Mouse (Mus musculus): ENCODE data around the gene Ndufaf2.

The Ndufaf2 gene

DNA sequence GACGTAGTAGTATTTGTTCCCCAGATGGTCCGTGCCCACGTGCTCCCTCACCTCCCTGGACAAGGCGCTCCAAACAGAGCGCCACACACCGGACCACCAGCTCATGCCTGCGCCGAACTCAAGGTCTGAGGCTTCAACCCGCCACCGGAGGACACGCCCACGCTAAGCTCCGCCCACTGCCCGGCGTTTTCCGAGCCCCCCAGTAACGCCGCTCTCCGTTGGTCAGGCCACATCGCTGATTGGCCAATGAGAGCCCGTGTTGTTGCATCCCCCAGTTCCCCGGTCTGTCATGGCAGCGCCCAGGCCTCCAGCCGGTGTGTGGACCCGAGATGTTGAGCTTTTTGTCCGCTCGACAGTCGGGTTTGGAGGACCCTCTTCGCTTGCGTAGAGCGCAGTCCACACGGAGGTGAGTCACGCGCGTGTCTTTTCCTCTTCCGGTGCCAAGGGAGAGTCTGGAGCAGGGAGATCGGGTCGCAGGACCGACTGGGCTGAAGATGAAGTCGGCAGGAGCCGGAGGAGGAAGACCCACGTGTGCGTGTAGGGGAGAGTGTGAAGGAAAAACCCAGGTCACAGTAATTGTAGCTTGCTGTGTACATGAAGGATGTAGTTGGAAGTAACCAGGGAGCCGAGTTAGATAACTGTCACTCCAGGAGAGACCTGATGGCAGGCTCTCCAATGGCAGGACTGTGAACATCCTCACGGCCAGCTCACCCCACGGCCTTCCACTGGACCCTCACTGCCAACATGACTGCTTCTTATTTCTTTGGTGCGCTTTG lies at the start of gene Ndufaf2, which contains the start of gene Ercc8:
Ndufaf2 (minus strand) TSS at position 159 of the 776 bp plus-strand sequence.
Ercc8 (plus strand) TSS at position 267 of the 776 bp plus-strand sequence.
- Histone ChIP-seq H3K4me3 (replicated peaks; ENCODE audit: low read length) (peak within 1 kb of the TSS; percentile 97), H3K27me3 (ENCODE audit: insufficient read depth, low read length) (no peaks in the 10 kb centered on the region), H3K9me3 (ENCODE audit: low read length) (no peaks in the 10 kb centered on the region), H3K4me1 (replicated peaks; ENCODE audit: low read depth, low read length) (peaks cover 28% of the 10 kb centered on the region), H3K36me3 (ENCODE audit: insufficient read depth, low read length) (peaks cover 16% of the 10 kb centered on the region)
- TF ChIP-seq POU5F1 (IDR thresholded peaks at IDR 0.05; ENCODE audit: borderline replicate concordance, low read length) (no peak), CTCF (conservative IDR thresholded peaks at IDR 0.05; ENCODE audit: low read length) (no peak), NANOG (IDR thresholded peaks at IDR 0.05; ENCODE audit: borderline replicate concordance, low read length) (no peak)

DNA sequence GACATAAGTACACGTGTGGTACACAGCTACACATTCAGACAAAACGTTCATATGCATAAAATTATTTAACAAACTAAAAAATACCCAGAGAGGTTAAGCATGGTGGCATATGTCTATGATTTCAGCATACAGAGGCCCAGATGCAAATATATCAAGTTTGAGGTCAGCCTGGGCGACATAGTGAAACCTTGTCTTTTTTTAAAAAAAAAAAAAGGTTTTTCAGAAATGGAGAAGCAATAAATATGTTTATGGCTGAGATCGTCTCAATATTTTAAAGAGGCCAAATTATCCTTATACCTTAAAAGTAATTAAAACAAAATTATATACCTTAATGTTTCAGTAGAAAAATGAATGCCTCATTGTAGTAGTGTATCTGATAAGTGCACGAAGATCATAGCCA lies 49.7 kb upstream of the Ndufaf2 start:
- Histone ChIP-seq H3K9me3 (ENCODE audit: low read length) (no peaks in the 10 kb centered on the region), H3K27me3 (ENCODE audit: insufficient read depth, low read length) (no peaks in the 10 kb centered on the region), H3K4me1 (replicated peaks; ENCODE audit: low read depth, low read length) (peaks cover 13% of the 10 kb centered on the region), H3K36me3 (ENCODE audit: insufficient read depth, low read length) (no peaks in the 10 kb centered on the region), H3K4me3 (replicated peaks; ENCODE audit: low read length) (no peak overlapping the region)
- TF ChIP-seq POU5F1 (IDR thresholded peaks at IDR 0.05; ENCODE audit: borderline replicate concordance, low read length) (no peak), CTCF (conservative IDR thresholded peaks at IDR 0.05; ENCODE audit: low read length) (no peak), NANOG (IDR thresholded peaks at IDR 0.05; ENCODE audit: borderline replicate concordance, low read length) (no peak)

DNA sequence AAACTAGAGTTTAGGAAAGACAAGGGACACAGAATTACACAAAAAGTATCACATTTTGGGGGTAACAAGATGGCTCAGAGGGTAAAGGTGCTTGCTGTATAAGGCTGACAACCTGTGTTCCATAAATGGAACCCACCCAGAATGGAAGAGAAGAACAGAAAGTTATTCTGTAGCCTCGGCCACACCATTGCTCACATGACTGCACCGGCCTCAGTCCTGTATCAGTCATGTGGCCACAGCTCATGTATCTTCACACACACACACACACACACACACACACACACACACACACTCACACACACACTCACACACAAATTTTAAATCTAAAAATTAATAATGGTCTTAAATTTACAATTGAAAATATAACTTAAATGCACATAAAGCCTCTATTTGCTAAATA lies 49.0 kb upstream of the Ndufaf2 start:
- Histone ChIP-seq H3K9me3 (ENCODE audit: low read length) (no peaks in the 10 kb centered on the region), H3K36me3 (ENCODE audit: insufficient read depth, low read length) (no peaks in the 10 kb centered on the region), H3K4me1 (replicated peaks; ENCODE audit: low read depth, low read length) (peaks cover 7% of the 10 kb centered on the region), H3K4me3 (replicated peaks; ENCODE audit: low read length) (no peak overlapping the region), H3K27me3 (ENCODE audit: insufficient read depth, low read length) (no peaks in the 10 kb centered on the region)
- TF ChIP-seq NANOG (IDR thresholded peaks at IDR 0.05; ENCODE audit: borderline replicate concordance, low read length): no peak
- no peak for TF ChIP-seq CTCF (conservative IDR thresholded peaks at IDR 0.05; ENCODE audit: low read length)
- TF ChIP-seq POU5F1 (IDR thresholded peaks at IDR 0.05; ENCODE audit: borderline replicate concordance, low read length): no peak

DNA sequence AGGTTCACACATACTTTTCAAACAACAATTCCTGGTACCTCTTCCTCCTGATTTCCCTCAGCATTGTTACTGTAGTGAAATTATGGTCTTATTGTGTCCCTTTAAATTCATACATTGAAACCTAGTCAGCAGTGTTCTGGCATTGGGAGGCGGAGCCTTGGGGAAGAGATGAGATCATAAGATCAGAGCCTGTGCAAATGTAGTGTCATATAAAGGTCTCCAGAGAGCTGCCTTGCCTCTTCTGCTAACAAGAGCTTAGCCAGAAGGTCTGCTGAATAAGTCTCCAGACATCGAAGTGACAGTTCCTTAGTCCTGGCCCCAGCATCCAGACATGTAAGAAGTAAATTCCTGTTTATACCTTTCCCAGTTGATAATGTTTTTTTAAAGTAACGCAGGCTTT lies 46.4 kb upstream of the Ndufaf2 start:
- Histone ChIP-seq H3K27me3 (ENCODE audit: insufficient read depth, low read length) (no peaks in the 10 kb centered on the region), H3K36me3 (ENCODE audit: insufficient read depth, low read length) (no peaks in the 10 kb centered on the region), H3K4me1 (replicated peaks; ENCODE audit: low read depth, low read length) (no peaks in the 10 kb centered on the region), H3K4me3 (replicated peaks; ENCODE audit: low read length) (no peak overlapping the region), H3K9me3 (ENCODE audit: low read length) (no peaks in the 10 kb centered on the region)
- TF ChIP-seq POU5F1 (IDR thresholded peaks at IDR 0.05; ENCODE audit: borderline replicate concordance, low read length) (no peak), CTCF (conservative IDR thresholded peaks at IDR 0.05; ENCODE audit: low read length) (no peak), NANOG (IDR thresholded peaks at IDR 0.05; ENCODE audit: borderline replicate concordance, low read length) (no peak)

DNA sequence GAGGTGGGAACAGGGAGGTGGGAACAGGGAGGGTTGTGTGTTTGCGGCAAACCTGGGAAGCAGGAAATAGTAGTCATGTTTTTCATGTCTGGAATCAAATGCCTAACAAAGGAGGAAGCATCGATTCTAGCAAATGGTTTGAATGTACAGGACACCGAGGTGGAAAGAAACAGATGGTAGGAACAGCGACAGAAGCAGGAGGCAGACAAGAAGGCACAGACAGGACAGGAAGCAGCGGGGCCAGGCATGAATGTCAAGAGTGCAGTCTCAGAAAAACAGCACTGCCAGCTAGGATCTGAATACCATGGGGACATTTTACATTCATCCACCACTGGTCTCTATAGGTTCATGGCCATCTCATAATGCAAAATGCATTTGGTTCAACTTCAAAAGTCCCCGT lies 37.1 kb upstream of the Ndufaf2 start:
- TF ChIP-seq NANOG (IDR thresholded peaks at IDR 0.05; ENCODE audit: borderline replicate concordance, low read length) (no peak), POU5F1 (IDR thresholded peaks at IDR 0.05; ENCODE audit: borderline replicate concordance, low read length) (no peak), CTCF (conservative IDR thresholded peaks at IDR 0.05; ENCODE audit: low read length) (no peak)
- Histone ChIP-seq H3K9me3 (ENCODE audit: low read length) (no peaks in the 10 kb centered on the region), H3K4me3 (replicated peaks; ENCODE audit: low read length) (no peak overlapping the region), H3K4me1 (replicated peaks; ENCODE audit: low read depth, low read length) (no peaks in the 10 kb centered on the region), H3K27me3 (ENCODE audit: insufficient read depth, low read length) (no peaks in the 10 kb centered on the region), H3K36me3 (ENCODE audit: insufficient read depth, low read length) (peaks cover 41% of the 10 kb centered on the region)

DNA sequence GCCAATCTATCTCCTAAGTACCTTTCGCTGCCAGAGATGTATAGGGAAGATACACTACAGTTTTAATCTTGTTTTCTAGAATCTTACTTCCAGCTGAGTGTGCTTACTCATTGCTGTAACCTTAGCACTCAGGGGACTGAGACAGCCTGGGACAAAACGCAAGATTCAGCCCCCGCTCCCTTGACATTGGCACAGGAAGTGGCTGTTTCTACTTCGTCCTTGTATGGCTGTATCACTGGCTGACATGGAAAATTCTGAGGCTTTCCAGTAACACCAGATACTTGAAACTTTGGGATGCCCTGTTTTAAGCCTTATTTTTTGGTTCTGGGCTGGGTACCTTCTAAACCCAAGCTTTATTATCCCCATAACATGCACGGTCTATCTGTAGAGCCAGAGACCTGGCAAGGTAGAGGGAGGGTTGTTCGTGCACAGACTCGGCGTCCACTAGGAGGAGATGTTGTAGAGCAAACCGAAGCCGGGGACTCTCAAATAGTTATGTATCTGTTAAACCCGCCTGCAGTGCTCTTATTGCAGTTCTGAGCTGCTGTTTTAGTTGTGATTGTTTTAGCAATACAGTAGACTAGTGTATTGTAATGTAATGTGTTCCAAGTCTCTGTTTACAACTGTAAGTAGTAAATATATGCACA lies 32.8 kb upstream of the Ndufaf2 start:
- no peaks in the 10 kb centered on the region for H3K4me1 ChIP-seq (replicated peaks; ENCODE audit: low read depth, low read length)
- H3K27me3 ChIP-seq (ENCODE audit: insufficient read depth, low read length): no peaks in the 10 kb centered on the region
- peaks cover 64% of the 10 kb centered on the region for H3K36me3 ChIP-seq (ENCODE audit: insufficient read depth, low read length)
- H3K4me3 ChIP-seq (replicated peaks; ENCODE audit: low read length): no peak overlapping the region
- no peaks in the 10 kb centered on the region for H3K9me3 ChIP-seq (ENCODE audit: low read length)
- TF ChIP-seq NANOG (IDR thresholded peaks at IDR 0.05; ENCODE audit: borderline replicate concordance, low read length): no peak
- TF ChIP-seq CTCF (conservative IDR thresholded peaks at IDR 0.05; ENCODE audit: low read length): no peak; the same call in 1 of the 2 replicates
- no peak for TF ChIP-seq POU5F1 (IDR thresholded peaks at IDR 0.05; ENCODE audit: borderline replicate concordance, low read length)

DNA sequence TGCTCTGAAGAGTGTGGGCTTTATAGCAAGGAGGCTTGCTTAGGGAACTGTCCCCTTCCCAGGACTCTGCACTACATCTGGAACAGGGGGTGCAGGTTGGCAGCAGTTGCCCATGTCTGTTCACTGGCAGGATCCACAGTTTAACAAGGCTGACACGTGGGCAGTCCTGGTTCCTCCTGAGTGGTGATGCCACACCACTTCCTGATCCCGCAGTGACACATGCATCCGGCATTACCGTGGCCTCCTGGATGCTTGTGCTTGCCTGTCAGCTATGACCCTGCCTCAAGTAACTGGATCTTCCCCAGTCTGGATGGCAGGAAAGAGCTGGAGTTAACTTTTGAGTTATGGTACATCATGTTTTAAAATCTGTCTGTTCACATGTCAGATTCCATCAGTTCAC lies 29.6 kb upstream of the Ndufaf2 start:
- no peaks in the 10 kb centered on the region for H3K9me3 ChIP-seq (ENCODE audit: low read length)
- H3K4me3 ChIP-seq (replicated peaks; ENCODE audit: low read length): no peak overlapping the region
- no peaks in the 10 kb centered on the region for H3K4me1 ChIP-seq (replicated peaks; ENCODE audit: low read depth, low read length)
- H3K36me3 ChIP-seq (ENCODE audit: insufficient read depth, low read length): peaks cover 57% of the 10 kb centered on the region
- H3K27me3 ChIP-seq (ENCODE audit: insufficient read depth, low read length): no peaks in the 10 kb centered on the region
- TF ChIP-seq NANOG (IDR thresholded peaks at IDR 0.05; ENCODE audit: borderline replicate concordance, low read length) (no peak), CTCF (conservative IDR thresholded peaks at IDR 0.05; ENCODE audit: low read length) (no peak), POU5F1 (IDR thresholded peaks at IDR 0.05; ENCODE audit: borderline replicate concordance, low read length) (no peak)

DNA sequence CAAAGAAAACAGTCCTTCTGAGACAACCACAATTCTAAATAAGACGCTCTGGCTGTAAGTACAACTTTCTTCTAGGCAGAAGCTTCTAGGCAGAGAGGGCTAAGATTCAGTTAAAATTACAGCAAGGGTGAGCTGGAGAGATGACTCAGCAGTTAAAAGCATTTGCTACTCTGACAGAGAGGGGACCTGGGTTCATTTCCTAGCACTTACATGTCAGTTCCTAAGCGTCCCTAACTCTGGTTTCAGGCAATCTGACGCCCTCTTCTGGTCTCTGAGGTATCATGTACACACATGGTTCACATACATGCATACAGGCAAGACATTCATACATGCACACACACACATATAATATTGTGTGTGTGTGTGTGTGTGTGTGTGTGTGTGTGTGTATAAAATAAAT lies 27.1 kb upstream of the Ndufaf2 start:
- no peak for TF ChIP-seq NANOG (IDR thresholded peaks at IDR 0.05; ENCODE audit: borderline replicate concordance, low read length)
- TF ChIP-seq CTCF (conservative IDR thresholded peaks at IDR 0.05; ENCODE audit: low read length): 0 out of 2 replicates have a peak, but pooled peaks have one; percentile 9
- no peak for TF ChIP-seq POU5F1 (IDR thresholded peaks at IDR 0.05; ENCODE audit: borderline replicate concordance, low read length)

More for the DNA sequence above, 27.1 kb upstream of the Ndufaf2 start:
- no peak overlapping the region for H3K4me3 ChIP-seq (replicated peaks; ENCODE audit: low read length)
- no peaks in the 10 kb centered on the region for H3K9me3 ChIP-seq (ENCODE audit: low read length)
- no peaks in the 10 kb centered on the region for H3K27me3 ChIP-seq (ENCODE audit: insufficient read depth, low read length)
- no peaks in the 10 kb centered on the region for H3K4me1 ChIP-seq (replicated peaks; ENCODE audit: low read depth, low read length)
- peaks cover 74% of the 10 kb centered on the region for H3K36me3 ChIP-seq (ENCODE audit: insufficient read depth, low read length)

All from E14TG2a.4 (cell line).